Comparison of ENCODE assay signal across 8 mouse cellular contexts in the genomic region with DNA sequence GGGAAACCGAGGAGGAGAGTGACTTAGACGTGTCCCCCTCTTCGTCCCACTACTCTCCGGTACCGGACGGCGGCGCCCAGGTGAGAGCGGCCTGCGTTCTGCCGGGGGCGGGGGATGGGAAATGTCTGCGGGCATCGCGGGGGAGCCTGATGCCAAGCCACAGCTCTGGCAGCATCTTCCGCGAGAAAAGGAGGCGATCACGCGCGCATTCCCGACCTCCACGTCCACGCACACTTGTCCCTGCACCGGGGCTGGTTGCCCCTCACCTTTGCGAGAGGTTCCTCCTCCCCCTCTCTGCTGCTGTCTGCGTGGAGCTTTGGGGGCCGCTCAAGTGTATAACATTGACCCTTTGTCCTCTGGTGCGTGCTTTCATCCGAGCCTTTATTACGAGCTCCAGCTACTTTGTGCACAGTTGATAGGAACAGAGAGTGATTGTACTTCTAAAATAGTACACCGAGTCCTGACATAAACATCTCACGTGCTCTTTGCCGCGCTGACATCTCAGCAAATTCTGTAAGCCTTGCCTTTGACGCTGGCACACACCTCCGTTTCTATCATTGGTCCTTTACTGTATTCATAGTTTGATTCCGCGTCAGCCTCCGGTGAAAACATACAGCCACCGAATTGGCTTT. TPM values are rescaled to one million over a fixed set of nuclear protein-coding genes. Genes with fewer than 3 reads are reported as not detected.
DNase-seq lines count a peak whose midpoint lies in the region; ATAC-seq and TF ChIP-seq lines count a peak whose summit lies in the region.

No protein-coding gene starts in this region.

- H3K4me2 ChIP-seq in lung, embryonic 14.5 days, result peak overlapping the region; percentile 79
- peak overlapping the region; percentile 67 for H3K4me2 ChIP-seq in midbrain, embryonic 14.5 days (ENCODE audit: low read length)

- 1% methylated on average over 41 of the region's 41 CpGs for WGBS in lung, embryonic 14.5 days
- 2% methylated on average over 41 of the region's 41 CpGs for WGBS in midbrain, embryonic 14.5 days

- H3K27me3 ChIP-seq in lung, embryonic 14.5 days (ENCODE audit: insufficient read depth, low read length), result no peaks in the 10 kb centered on the region
- no peaks in the 10 kb centered on the region for H3K27me3 ChIP-seq in midbrain, embryonic 14.5 days (ENCODE audit: control insufficient read depth, insufficient read depth, low read length)

- TF ChIP-seq POLR2A in brain, embryonic 14.5 days (IDR thresholded peaks at IDR 0.05; ENCODE audit: borderline replicate concordance, extremely low read depth, insufficient read depth, insufficient read length, poor library complexity, severe bottlenecking), result no peak

- TF ChIP-seq CTCF in lung, embryonic 14.5 days (IDR thresholded peaks at IDR 0.05; ENCODE audit: low read depth), result no peak
- TF ChIP-seq CTCF in brain, embryonic 14.5 days (IDR thresholded peaks at IDR 0.05; ENCODE audit: borderline replicate concordance, extremely low read depth, insufficient read depth, insufficient read length), result no peak

- H3K36me3 ChIP-seq in lung, embryonic 14.5 days (ENCODE audit: insufficient read depth), result peaks cover 26% of the 10 kb centered on the region; the same call in 1 of the 2 replicates
- peaks cover 19% of the 10 kb centered on the region for H3K36me3 ChIP-seq in midbrain, embryonic 14.5 days (ENCODE audit: control insufficient read depth, insufficient read depth, low read length)

- no peaks in the 10 kb centered on the region; the same call in 1 of the 2 replicates for H3K9me3 ChIP-seq in lung, embryonic 14.5 days (ENCODE audit: low read depth, low read length)
- H3K9me3 ChIP-seq in midbrain, embryonic 14.5 days (ENCODE audit: control insufficient read depth, low read length), result no peaks in the 10 kb centered on the region

- peaks cover 7% of the 10 kb centered on the region for H3K4me1 ChIP-seq in lung, embryonic 14.5 days (ENCODE audit: insufficient read depth)
- peaks cover 12% of the 10 kb centered on the region for H3K4me1 ChIP-seq in midbrain, embryonic 14.5 days (ENCODE audit: control insufficient read depth, insufficient read depth, low read length)

- ATAC-seq in lung, embryonic 14.5 days (ENCODE audit: insufficient read depth), result peak; percentile 47
- peak; percentile 7 for ATAC-seq in granulocyte monocyte progenitor cell, adult 5-6 weeks (replicated peaks; ENCODE audit: poor library complexity, severe bottlenecking)
- ATAC-seq in midbrain, embryonic 14.5 days (ENCODE audit: low FRiP score, low TSS enrichment), result peak; percentile 63; the same call in 1 of the 2 replicates

- intact Hi-C loops in left cerebral cortex, postnatal 10 days (cut with DNase I), result loop anchor here (10.0 kb wide), 1 partner anchor 364 kb away; no protein-coding TSS in a partner anchor

- peak overlapping the region; percentile 90 for H3K9ac ChIP-seq in lung, embryonic 14.5 days
- H3K9ac ChIP-seq in midbrain, embryonic 14.5 days (replicated peaks; ENCODE audit: low read length), result peak overlapping the region; percentile 91

- peak; percentile 51 for DNase-seq in lung, embryonic 14.5 days
- no peak for DNase-seq in lung, postnatal 10 days
- DNase-seq in brain, embryonic 14.5 days (ENCODE audit: low read depth), result peak; percentile 58
- peak; percentile 26 to 66 for DNase-seq in left cerebral cortex, postnatal 10 days (ENCODE audit: extremely low spot score in 1 of 2, low spot score in 2 of 2)
- peak; percentile 55 for DNase-seq in midbrain, embryonic 14.5 days
- no peak for DNase-seq in gastrocnemius, adult 18-20 months (ENCODE audit: low spot score)
- no peak for DNase-seq in urinary bladder, postnatal 36 days (ENCODE audit: low spot score in 2 of 2)

- peak overlapping the region; percentile 73 for H3K4me3 ChIP-seq in lung, embryonic 14.5 days (ENCODE audit: low read depth, low read length)
- peak overlapping the region; percentile 92 for H3K4me3 ChIP-seq in midbrain, embryonic 14.5 days (replicated peaks; ENCODE audit: low read depth, low read length)

- peak overlapping the region; percentile 89 for H3K27ac ChIP-seq in lung, embryonic 14.5 days (ENCODE audit: low read depth)
- H3K27ac ChIP-seq in midbrain, embryonic 14.5 days (replicated peaks; ENCODE audit: low read depth, low read length), result peak overlapping the region; percentile 86

RNA-seq across cellular contexts. Expression of a gene that starts 0.6 kb away (rescaled TPM):
- polyA plus RNA-seq in lung, embryonic 14.5 days (2014; fragmentation: Nextera tagmentation; extraction: Ambion mirVana), result 44.5 and 46.4 TPM in 2 replicates
- polyA plus RNA-seq in brain, embryonic 14.5 days (2012; rRNA removed), result 44.0 and 46.5 TPM in 2 replicates
- total RNA-seq in granulocyte monocyte progenitor cell, adult 5-6 weeks (2014; fragmentation: Nextera tagmentation), result 41.0 and 49.6 TPM in 2 replicates
- 31.4 and 37.7 TPM in 2 replicates for total RNA-seq in granulocyte monocyte progenitor cell, adult 5-6 weeks (2017)
- 10 to 100 TPM; 72.6 to 73.7 TPM for total RNA-seq in left cerebral cortex, postnatal 10 days (2021)
- polyA plus RNA-seq in midbrain, embryonic 14.5 days (2014; fragmentation: Nextera tagmentation; extraction: Ambion mirVana), result 54.8 and 62.3 TPM in 2 replicates
- total RNA-seq in gastrocnemius, adult 18-20 months (2021), result 10 to 100 TPM; 42.2 to 43.5 TPM

RNA-seq across cellular contexts. Expression of a gene that starts 23.1 kb away (rescaled TPM):
- 1.7 and 2.1 TPM in 2 replicates for polyA plus RNA-seq in lung, embryonic 14.5 days (2014; fragmentation: Nextera tagmentation; extraction: Ambion mirVana)
- 0.74 and 0.90 TPM in 2 replicates for polyA plus RNA-seq in brain, embryonic 14.5 days (2012; rRNA removed)
- not detected in 2 replicates for total RNA-seq in granulocyte monocyte progenitor cell, adult 5-6 weeks (2014; fragmentation: Nextera tagmentation)
- total RNA-seq in granulocyte monocyte progenitor cell, adult 5-6 weeks (2017), result 0.72 TPM in 1 of 2 replicates, not detected in the other
- 1 to 10 TPM; 5.1 to 7.1 TPM for total RNA-seq in left cerebral cortex, postnatal 10 days (2021)
- 0.85 and 0.96 TPM in 2 replicates for polyA plus RNA-seq in midbrain, embryonic 14.5 days (2014; fragmentation: Nextera tagmentation; extraction: Ambion mirVana)
- 1 to 10 TPM; 1.1 to 2.9 TPM for total RNA-seq in gastrocnemius, adult 18-20 months (2021)

RNA-seq across cellular contexts. Expression of a gene that starts 27.0 kb away (rescaled TPM):
- 9.6 and 10.3 TPM in 2 replicates for polyA plus RNA-seq in lung, embryonic 14.5 days (2014; fragmentation: Nextera tagmentation; extraction: Ambion mirVana)
- polyA plus RNA-seq in brain, embryonic 14.5 days (2012; rRNA removed), result 7.9 and 10.4 TPM in 2 replicates
- 8.8 and 9.9 TPM in 2 replicates for total RNA-seq in granulocyte monocyte progenitor cell, adult 5-6 weeks (2014; fragmentation: Nextera tagmentation)
- total RNA-seq in granulocyte monocyte progenitor cell, adult 5-6 weeks (2017), result 4.0 and 5.1 TPM in 2 replicates
- 10 to 100 TPM; 30.4 to 36.5 TPM for total RNA-seq in left cerebral cortex, postnatal 10 days (2021)
- 14.7 and 17.0 TPM in 2 replicates for polyA plus RNA-seq in midbrain, embryonic 14.5 days (2014; fragmentation: Nextera tagmentation; extraction: Ambion mirVana)
- total RNA-seq in gastrocnemius, adult 18-20 months (2021), result 1 to 10 TPM; 1.5 to 1.8 TPM

RNA-seq across cellular contexts. Expression of a gene that starts 57.1 kb away (rescaled TPM):
- 67.1 and 69.3 TPM in 2 replicates for polyA plus RNA-seq in lung, embryonic 14.5 days (2014; fragmentation: Nextera tagmentation; extraction: Ambion mirVana)
- 32.7 and 39.0 TPM in 2 replicates for polyA plus RNA-seq in brain, embryonic 14.5 days (2012; rRNA removed)
- total RNA-seq in granulocyte monocyte progenitor cell, adult 5-6 weeks (2014; fragmentation: Nextera tagmentation), result 41.2 and 51.0 TPM in 2 replicates
- 20.5 and 27.8 TPM in 2 replicates for total RNA-seq in granulocyte monocyte progenitor cell, adult 5-6 weeks (2017)
- total RNA-seq in left cerebral cortex, postnatal 10 days (2021), result 10 to 100 TPM; 43.5 to 46.5 TPM
- 55.1 and 79.5 TPM in 2 replicates for polyA plus RNA-seq in midbrain, embryonic 14.5 days (2014; fragmentation: Nextera tagmentation; extraction: Ambion mirVana)
- 10 to 100 TPM; 33.4 to 44.6 TPM for total RNA-seq in gastrocnemius, adult 18-20 months (2021)

Comparison
In these comparisons a context has a peak if more than half of its experiments do, and no peak if none do; other contexts are left out.
1. DNase-seq: peak in lung, embryonic 14.5 days (single experiment), brain, embryonic 14.5 days (single experiment), left cerebral cortex, postnatal 10 days (2 of 2) and midbrain, embryonic 14.5 days (single experiment); none in lung, postnatal 10 days (single experiment), gastrocnemius, adult 18-20 months (single experiment) and urinary bladder, postnatal 36 days (0 of 2).
2. ATAC-seq: peak in every context shown above with its lines; median percentile 63 in midbrain, embryonic 14.5 days; 47 in lung, embryonic 14.5 days; 7 in granulocyte monocyte progenitor cell, adult 5-6 weeks.